In the genomic region with DNA sequence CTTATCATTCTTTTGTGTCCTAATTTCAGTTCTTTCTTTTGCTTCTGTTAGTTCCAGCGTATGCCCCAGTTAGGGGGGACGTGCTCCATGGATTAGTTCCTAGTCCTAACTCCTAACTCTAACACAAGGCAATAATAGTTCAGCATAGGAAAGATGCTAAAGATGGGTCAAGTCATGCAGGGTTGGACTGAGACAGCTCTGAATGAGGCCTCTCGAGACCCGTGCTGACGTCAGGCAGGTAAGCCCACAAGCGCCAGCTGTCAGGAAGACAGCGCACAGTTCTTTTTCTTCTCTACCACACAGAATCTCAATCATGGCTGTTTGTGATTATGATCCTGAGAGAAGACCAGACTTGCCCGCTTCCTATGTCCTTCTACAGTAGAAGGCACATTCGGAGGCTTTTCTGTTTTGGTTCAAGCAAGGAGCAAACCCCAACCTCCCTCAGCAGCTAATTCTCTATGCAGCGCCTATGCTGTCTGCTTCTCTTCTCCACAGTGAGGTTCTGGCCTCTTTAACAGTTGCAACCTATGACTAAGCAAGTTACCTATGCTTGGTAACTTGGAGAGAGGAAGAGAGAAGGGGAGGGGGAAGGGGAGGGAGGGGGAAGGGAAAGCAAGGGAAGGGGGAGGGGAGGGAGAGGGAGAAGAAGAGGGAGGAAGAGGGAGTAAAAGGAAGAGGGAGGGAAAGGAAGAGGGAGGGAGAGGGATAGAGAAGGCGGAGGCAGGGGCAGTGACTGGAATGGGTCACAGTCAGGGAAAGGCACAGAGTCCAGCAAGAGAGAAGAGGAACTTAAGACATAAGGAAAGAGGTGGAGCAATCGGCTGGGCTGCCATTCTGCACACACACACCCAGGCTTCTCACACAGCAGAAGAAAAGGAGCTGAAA, we compare ENCODE assay signal across 10 mouse cellular contexts. TPM values are rescaled to one million over a fixed set of nuclear protein-coding genes. Genes with fewer than 3 reads are reported as not detected.
A peak's percentile ranks its signal among the peaks of the same experiment; 100 is the strongest.
DNase-seq lines count a peak whose midpoint lies in the region; ATAC-seq and TF ChIP-seq lines count a peak whose summit lies in the region.
"Had no signal": no experiment of that assay in that cellular context is flagged by ENCODE, and none has a peak within 500 bp of the region (broad histone marks: within the 10 kb centered on the region; RNA-seq: fewer than 3 reads in every experiment).

No protein-coding gene starts in this region.

- DNase-seq in layer of hippocampus, adult 2 months (ENCODE audit: low spot score in 2 of 2): no peak
- no peak for DNase-seq in layer of hippocampus, postnatal 25 days (ENCODE audit: extremely low spot score in 1 of 2, low spot score in 1 of 2)
- peak; percentile 74 for DNase-seq in yolk sac, embryonic 10.5 days (ENCODE audit: low spot score)
- DNase-seq in gastrocnemius, postnatal 36 days: no peak
- DNase-seq in gastrocnemius, postnatal 25 days: no peak
- no peak for DNase-seq in layer of hippocampus, adult 18-20 months (ENCODE audit: low spot score in 2 of 2)
- DNase-seq: heart, adult 18-20 months; retina, postnatal 1 day had no signal

- no peaks in the 10 kb centered on the region for H3K9me3 ChIP-seq in embryonic facial prominence, embryonic 12.5 days
- no peaks in the 10 kb centered on the region for H3K9me3 ChIP-seq in liver, embryonic 15.5 days (replicated peaks)

- peaks cover 6% of the 10 kb centered on the region; the same call in 1 of the 2 replicates for H3K4me1 ChIP-seq in embryonic facial prominence, embryonic 12.5 days
- peaks cover 30% of the 10 kb centered on the region for H3K4me1 ChIP-seq in liver, embryonic 15.5 days (replicated peaks)

- WGBS in embryonic facial prominence, embryonic 12.5 days: 62% methylated on average over 12 of the region's 12 CpGs
- WGBS in liver, embryonic 15.5 days (ENCODE audit: insufficient replicate concordance): 34% methylated on average over 12 of the region's 12 CpGs

- intact Hi-C loops in gastrocnemius, postnatal 36 days (cut with DNase I): no loop called here

- no peaks in the 10 kb centered on the region for H3K27me3 ChIP-seq in embryonic facial prominence, embryonic 12.5 days
- no peaks in the 10 kb centered on the region for H3K27me3 ChIP-seq in liver, embryonic 15.5 days

- H3K27ac ChIP-seq in layer of hippocampus, adult 2 months: 0 out of 2 replicates have a peak overlapping the region, but pooled peaks have one; percentile 3
- H3K27ac ChIP-seq in embryonic facial prominence, embryonic 12.5 days: no peak overlapping the region
- peak overlapping the region; percentile 72 for H3K27ac ChIP-seq in liver, embryonic 15.5 days (replicated peaks)

- H3K4me2 ChIP-seq in embryonic facial prominence, embryonic 12.5 days (replicated peaks): no peak overlapping the region
- peak overlapping the region; percentile 58 for H3K4me2 ChIP-seq in liver, embryonic 15.5 days

- no peak for TF ChIP-seq CTCF in layer of hippocampus, adult 2 months (conservative IDR thresholded peaks at IDR 0.05)

- peaks cover 30% of the 10 kb centered on the region for H3K36me3 ChIP-seq in embryonic facial prominence, embryonic 12.5 days
- H3K36me3 ChIP-seq in liver, embryonic 15.5 days (replicated peaks): 0 out of 2 replicates have a peak, but pooled peaks cover 6% of the 10 kb centered on the region

- H3K4me3 ChIP-seq in layer of hippocampus, adult 2 months: no peak overlapping the region
- no peak overlapping the region for H3K4me3 ChIP-seq in embryonic facial prominence, embryonic 12.5 days
- H3K4me3 ChIP-seq in liver, embryonic 15.5 days (replicated peaks): peak overlapping the region; percentile 26; the same call in 1 of the 2 replicates

- 0 out of 2 replicates have a peak, but pooled peaks have one; percentile 35 for ATAC-seq in embryonic facial prominence, embryonic 12.5 days (ENCODE audit: insufficient number of reproducible peaks, insufficient read depth, low FRiP score, low TSS enrichment)
- peak; percentile 56 for ATAC-seq in liver, embryonic 15.5 days (ENCODE audit: insufficient read depth)

- H3K9ac ChIP-seq in embryonic facial prominence, embryonic 12.5 days: no peak overlapping the region
- peak overlapping the region; percentile 8; the same call in 1 of the 2 replicates for H3K9ac ChIP-seq in liver, embryonic 15.5 days

RNA-seq across cellular contexts. Expression of a gene that starts 34.4 kb away (rescaled TPM):
- 10 to 100 TPM; 22.8 to 25.4 TPM for total RNA-seq in layer of hippocampus, adult 2 months (2021)
- total RNA-seq in layer of hippocampus, postnatal 25 days (2021): 10 to 100 TPM; 23.0 to 24.8 TPM
- 26.7 and 27.4 TPM in 2 replicates for polyA plus RNA-seq in embryonic facial prominence, embryonic 12.5 days (2016; fragmentation: Nextera tagmentation; extraction: Ambion mirVana)
- polyA plus RNA-seq in liver, embryonic 15.5 days (2015; fragmentation: Nextera tagmentation; extraction: Ambion mirVana): 4.4 and 4.7 TPM in 2 replicates
- 1 to 10 TPM; 4.8 to 7.1 TPM for total RNA-seq in gastrocnemius, postnatal 36 days (2021)
- 1 to 10 TPM; 7.3 to 8.3 TPM for total RNA-seq in gastrocnemius, postnatal 25 days (2021)
- 10 to 100 TPM; 24.0 to 24.7 TPM for total RNA-seq in layer of hippocampus, adult 18-20 months (2021)

RNA-seq across cellular contexts. Expression of a gene that starts 42.6 kb away (rescaled TPM):
- 100 to 1,000 TPM; 138 to 144 TPM for total RNA-seq in layer of hippocampus, adult 2 months (2021)
- 100 to 1,000 TPM; 126 to 139 TPM for total RNA-seq in layer of hippocampus, postnatal 25 days (2021)
- polyA plus RNA-seq in embryonic facial prominence, embryonic 12.5 days (2016; fragmentation: Nextera tagmentation; extraction: Ambion mirVana): 4.6 and 4.8 TPM in 2 replicates
- polyA plus RNA-seq in liver, embryonic 15.5 days (2015; fragmentation: Nextera tagmentation; extraction: Ambion mirVana): 0.45 and 0.46 TPM in 2 replicates
- total RNA-seq in gastrocnemius, postnatal 36 days (2021): 100 to 1,000 TPM; 144 to 153 TPM
- total RNA-seq in gastrocnemius, postnatal 25 days (2021): 100 to 1,000 TPM; 131 to 158 TPM
- total RNA-seq in layer of hippocampus, adult 18-20 months (2021): 100 to 1,000 TPM; 143 to 153 TPM
